Mouse (Mus musculus) frontal cortex, postnatal 14 days (tissue): ENCODE data around the gene Astn2.

ENCODE experiments used
- DNase-seq, 2 experiments: peaks; one replicate each; pipeline ENCODE4 v3.0.0; 2022; ENCODE audit warnings: low spot score in 2 of 2

Astn2 gene

DNA sequence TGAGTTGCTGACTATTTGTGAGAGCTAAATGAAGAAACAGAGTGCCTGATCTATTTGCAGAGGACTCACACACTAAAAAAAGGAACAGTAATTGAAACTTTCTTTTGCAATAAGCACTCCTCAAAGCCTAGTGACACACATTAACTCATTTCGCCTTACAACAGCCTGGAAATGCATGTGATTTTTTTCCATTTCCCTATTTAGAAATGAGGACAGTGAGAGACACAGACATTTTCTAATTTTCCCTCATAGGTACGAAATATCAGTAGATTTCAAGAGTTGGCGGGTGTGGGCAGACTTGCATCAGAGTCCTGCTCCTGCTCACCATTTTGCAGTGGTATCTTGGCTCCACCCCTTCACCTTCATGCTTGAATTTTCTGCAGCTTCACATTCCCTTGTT, 233.6 kb downstream of the Astn2 start:
- no peak for DNase-seq

DNA sequence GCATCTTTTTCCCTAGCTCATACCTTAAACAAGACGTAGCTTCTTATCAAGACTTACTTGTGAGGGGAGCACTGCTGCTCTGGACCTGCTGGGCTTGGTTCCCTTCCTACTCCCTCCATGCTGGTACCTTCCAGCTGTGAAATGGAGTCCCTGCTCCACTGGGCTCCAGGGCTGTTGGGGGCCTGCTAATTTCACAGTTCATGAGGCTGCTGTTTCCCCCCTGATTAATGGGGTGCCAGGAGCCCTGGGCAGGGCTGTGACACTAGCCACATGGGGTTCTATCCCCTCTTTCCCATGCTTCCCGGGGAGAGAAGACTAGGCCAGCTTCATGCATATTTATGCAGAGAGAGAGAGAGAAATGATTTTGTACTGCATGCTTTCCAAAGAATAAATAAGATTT, 234.9 kb downstream of the Astn2 start:
- DNase-seq = no peak

DNA sequence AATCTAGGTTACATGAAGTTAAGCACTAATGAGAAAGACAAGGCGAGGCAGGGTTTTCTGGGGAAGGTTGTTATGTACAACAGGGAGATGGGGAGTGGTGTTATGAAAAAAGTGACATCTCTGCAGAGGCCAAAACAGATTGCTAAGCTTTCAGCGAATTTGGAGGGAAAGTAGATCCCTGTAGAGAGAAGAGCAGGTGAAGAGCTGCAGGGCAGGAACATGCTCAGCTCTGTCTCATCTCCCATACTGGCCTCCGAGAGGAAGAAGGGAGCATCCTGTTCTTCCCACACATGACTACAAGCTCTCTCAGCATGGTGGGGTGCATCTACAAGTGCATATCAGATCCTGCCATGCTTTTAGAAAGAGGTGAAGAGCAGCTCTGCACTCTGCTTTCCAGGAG, 245.7 kb downstream of the Astn2 start:
- no peak for DNase-seq

DNA sequence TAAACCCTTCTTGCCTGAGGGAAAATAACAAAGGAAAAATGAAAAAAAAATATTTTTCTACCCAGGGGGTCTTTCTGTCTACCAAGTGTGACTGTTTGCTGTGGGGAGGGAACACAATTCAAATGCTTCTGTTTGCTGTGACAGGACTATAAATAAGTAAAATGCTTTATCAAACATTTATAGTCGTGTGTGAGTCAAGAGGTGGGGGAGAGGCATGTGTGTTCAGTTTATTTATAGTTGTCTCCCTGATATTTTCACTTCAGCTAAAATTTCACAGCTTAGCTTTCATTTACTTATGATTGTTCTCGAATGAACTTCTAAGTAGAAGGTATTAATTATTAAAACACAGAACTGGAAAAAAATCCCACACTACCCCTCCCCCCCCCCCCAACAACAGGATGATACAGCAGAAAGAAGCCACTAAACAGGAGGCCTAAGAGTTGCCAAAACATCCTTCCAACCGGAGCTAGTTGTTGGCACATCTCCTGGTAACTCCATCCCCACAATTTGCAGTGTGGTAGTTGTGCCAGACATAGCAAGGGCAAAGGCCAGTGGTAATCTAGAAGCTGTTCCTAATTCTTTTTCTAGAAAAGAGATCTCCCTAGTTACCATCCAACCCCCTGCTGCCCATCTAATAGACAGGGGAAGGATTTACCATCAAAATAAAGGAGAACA, 246.8 kb downstream of the Astn2 start:
- no peak for DNase-seq

DNA sequence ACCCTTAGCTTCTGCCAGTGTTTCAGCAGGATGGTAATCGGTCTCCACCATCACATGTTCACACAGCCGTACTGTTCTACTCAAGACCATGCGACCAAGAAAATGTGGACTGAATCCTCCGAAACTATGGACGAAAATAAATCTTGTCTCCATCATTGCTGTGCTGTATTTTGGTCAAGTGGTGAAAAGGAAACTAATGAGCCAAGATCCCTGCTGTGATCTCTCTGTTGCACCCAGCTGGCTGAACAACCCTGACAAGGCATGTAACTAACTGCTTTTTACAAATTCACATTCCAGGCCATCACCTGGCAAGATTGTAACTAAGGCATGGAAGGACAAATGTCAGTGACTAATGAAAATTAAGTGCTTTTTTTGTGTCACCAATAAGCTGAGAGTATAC, 257.9 kb downstream of the Astn2 start:
- no peak for DNase-seq

DNA sequence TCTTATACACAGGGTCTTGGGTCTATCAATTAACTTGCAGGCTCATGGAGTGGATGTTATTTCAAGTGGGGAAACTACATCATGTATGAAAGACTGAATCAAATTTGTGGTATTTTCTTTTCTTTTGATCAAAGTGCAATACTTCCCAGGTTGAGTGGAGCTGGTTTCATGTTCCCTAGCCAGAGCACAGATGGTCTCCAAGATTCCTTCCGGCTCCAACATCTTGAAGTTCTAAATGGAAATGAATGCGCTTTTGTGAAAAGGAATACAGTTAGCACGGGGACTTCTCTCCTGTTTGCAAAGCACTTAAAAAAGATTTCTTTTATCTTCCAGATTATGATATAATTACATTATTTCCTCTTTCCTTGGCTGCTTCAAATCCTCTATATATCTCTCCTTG, 278.2 kb downstream of the Astn2 start:
- DNase-seq = no peak

DNA sequence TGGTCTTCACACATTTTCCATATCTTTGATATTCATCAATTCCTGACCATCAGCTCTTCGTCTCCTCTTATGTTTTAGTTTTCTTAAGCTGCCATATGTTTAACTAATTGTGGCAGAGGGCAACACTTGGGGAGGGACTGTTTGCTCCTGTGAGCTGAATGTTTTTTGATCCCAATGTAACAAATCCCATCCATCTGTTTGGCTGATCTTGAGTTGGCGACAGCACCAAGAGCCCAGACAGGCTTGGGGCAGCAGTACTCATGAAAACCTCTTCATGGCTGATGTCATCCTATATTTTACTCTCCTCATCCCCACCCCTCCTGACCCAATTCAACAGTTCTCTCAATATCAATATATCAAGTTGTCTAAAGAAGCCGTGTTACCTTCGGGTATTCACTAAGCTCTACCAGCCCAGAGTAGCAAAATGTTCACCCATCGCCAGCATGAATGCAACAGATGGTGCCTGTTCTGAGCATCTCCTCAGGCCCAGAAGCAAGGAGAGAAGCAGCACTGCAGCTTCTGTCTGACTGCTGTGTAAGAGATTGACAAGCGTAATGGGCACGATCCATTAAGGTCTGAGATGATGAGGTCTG, 281.5 kb downstream of the Astn2 start:
- no peak for DNase-seq

DNA sequence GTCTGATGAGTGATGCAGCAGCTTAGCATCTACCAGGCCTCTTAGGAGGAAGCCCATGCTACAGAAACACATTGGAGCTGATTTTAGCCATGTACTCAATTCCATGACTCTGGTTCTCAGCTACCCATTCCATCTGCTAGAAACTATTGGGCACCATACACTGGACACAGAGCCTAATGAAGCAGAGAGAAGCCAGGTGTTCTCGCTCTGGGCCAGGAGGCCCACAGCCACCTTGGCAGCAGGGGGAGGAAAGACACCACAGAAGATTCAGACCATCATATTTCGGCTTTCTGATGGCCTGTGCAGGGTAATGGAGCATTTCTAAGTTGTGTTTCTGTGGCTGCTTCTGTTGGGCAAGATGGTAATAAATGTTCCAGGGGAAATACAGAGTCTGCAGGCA, 290.2 kb downstream of the Astn2 start:
- no peak for DNase-seq

DNA sequence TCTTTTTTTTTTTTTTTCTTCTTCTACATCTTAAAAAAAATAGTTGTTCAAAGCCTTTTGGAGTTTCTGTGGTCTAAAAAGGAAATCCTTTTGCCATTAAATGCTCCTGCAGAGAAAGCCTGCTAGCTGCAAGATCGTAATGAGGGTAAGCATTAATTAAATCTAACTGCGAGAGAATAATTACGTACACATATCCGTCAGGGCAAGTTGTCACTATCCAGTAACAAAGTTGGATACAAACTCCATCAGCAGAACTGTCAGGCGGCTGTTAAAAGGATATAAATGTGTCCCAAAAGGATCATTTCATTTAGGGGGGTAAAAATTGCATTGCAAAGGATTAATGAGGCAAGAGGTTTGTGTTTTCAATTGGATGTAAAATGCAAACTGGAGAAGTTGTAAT, 302.4 kb downstream of the Astn2 start:
- DNase-seq = no peak

DNA sequence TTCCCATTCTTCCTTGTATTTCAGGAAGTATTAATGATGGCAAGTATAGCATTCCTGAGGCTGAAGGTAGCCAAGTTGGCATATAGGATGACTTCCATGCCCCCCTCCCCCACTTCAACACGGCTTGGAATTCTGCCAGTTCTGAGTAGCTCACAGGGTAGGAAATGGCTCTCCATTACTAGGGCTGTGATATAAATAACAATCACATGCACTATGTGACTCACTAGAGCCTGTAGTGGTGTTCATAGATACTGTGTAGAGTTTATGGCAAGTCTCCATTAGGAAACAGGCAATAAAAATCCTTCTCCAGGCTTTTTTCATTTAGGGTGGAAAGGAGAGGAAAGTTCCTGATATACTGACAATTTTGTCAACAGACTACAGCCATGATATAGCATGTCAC, 306.8 kb downstream of the Astn2 start:
- no peak for DNase-seq

DNA sequence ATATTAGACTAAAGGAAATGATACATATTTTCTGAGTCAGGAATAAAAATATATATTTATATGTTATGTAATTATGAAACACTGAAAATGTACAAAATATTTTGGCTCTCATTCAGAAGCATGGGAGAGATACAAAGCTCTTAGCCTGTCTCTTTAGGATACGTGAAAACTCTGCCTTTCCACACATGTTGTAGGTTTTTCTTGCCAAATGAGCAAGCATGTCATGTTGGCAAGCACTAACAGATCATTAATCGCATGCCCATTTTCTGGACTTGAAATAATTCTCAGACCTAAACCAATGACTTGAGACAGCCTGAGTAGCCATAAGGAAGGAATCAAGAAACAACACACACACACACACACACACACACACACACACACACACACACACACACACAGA, 308.3 kb downstream of the Astn2 start:
- no peak for DNase-seq

DNA sequence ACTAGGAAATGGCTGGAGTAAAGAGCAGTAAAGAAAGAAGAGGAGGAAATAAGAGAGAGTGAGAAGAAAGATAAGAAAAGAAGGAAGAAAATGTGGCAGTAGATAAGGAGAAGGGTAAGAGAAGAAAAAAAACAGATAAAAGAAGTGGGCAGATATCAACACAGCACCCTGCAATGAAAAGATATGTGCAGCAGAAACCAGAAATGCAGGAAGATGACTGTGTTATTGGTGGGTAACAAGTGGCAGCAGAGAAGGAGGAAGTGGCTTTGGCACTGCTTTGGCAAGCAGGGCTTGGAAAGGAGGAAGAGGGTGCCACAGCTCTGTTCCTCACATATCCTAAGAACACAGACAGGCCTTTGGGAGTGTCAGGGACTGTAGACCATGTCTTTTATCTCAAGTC, 347.2 kb downstream of the Astn2 start:
- no peak for DNase-seq

DNA sequence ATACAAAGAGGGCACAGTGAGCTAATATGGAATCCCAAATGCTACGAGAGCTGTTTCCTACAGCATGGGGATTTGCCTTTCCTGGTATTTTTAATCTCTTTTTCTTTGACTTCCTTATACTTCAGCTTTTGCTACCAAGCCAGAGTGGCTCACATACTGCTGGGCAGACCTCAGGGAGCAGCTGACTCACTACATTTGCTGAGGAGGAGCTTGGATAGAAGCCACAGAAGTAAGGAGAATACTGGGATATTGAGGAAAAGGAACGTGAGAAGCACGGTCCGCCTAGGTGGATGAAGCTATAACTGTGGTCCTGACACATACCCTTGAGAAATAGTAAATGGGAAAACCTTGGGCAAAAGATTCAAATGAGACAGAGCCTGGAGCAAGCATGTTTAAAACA, 348.7 kb downstream of the Astn2 start:
- DNase-seq = no peak

DNA sequence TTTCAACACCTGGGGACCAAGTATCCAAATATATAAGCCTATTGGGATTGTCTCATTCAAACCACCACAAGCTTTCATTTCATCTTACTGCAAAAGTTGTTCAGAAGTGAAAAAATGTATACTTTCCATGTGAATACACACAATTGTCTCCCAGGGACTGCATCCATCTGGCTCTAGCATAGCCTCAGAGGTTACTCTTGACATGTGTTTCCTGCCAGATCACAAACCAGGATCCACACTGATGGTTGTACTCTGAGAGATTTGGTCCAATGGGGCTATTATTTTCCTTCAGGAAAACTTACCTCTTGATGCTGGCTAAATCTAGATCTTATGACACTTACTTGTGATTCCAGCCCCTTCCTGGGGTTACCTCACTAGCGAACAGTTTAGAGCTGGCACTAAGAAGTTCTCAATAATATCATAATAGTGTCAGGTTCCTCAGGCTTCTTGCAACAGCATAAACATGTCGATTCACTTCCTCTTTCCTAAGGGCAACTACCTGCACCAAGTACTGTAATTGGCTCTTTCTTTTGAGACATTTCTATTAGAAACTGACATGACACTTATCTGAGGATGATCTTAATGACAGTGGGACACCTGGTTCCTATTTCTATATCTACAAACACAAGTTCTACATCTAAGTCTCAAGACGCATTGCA, 361.3 kb downstream of the Astn2 start:
- DNase-seq = no peak

DNA sequence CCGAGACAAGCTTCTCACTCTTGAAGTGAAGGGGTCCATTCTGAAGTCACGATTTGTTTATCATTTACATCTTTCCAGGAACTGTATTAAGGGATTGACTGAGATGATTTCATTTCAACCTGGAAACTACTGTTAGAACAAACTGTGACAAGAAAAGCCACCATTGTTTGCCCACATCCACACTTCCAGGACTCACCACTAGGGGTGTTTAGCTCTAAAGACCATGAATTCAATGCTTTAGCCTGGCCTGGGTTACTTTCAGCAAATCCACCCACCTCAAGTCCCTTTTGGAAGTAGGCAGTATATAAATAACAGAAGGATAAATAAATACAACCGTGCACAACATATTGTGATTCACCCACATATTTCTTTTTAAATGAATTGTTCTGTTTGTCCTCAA, 370.6 kb downstream of the Astn2 start:
- DNase-seq = no peak

DNA sequence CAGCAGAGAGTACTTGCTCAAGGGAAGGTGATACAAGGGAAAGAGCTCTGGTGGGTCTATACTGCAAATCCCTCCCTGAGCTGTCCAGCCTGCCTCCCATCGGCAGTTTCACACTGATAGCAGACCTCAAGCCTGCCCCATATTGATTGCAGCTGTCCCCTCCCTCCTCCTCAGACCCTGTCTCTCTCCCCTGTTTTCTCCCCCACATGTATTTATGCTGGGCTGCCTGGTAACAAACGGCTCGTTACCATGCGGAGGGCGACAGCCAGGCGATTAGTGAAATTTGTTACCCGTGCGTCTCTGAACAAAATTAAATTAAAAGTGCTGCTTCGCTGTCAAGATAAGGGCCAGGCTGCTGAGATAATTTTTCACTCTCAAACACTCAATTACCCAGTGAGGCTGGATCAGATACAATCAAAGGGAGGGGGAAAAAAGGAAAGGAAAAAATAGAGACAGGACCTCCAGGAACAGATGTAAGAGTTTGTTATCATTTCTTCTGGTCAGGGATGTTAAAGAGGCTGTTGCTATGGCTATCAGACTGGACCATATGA, 373.0 kb downstream of the Astn2 start:
- no peak for DNase-seq

DNA sequence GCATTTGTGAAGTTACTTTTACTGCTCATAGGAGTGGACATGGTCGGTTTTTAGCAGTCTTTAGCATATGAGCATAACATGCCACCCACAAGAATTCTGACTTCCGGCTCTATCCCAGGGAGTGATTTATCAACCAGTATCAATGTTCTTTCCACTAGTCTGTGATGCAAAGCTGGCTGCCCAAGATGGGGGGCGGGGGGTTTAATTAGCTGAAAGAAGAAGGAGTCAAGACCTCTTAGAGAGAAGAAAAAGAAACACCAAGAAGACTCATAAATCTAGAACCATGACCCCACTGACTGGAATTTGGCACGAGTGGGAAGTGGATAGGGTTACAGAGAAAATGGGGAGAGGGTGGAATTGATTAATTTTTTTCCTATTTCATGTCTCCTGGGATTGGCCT, 374.5 kb downstream of the Astn2 start:
- no peak for DNase-seq

DNA sequence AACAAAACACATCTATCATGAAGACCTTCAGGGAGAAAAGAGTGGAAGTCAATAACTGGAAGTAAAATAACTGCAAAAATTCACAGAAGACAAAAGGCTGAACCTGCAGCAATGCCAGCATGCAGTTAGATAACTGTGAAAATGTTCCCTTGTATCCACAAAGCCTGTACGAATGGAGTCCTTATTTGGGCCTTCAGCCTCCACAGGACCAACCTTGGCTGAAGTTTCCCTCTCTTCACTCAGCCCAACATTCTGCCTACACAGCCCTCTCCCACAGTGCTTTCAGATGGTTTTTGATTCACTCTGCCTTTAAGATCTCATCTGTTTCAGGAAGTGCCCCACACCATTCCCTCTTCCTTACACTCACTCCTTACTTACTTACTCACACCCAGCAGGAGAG, 376.5 kb downstream of the Astn2 start:
- DNase-seq = no peak

DNA sequence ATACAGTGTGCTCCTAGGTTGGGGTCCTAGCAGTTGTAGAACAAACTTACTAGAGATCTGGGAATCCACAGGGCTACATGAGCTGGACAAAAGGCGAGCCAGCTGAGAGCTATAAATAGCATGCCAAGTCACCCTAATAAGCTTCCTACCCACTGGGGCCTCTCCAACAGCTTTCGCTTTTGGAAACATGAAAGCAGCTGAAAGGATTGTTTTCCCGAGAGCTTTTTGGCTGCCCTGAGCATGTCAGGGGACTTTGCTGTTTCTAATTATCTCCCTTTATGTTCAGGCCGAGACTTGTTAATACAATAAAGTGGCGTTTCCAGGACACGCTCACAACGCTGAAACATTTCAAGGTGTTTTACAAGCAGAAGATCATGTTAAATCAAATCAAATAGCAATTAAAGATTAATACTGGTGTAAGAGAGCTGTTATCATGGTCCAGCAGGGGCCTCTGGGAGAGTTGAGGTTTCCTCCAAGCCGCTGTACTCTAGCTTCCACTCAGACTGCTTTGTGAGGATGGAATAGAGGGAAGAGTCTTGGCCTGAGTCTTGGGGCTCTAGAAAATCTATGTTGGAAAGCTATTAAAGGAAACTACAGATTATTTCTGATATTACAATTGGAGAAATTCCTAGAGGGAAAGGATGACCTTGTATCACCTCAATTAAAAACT, 378.9 kb downstream of the Astn2 start:
- peak in 1 of 2 experiments; percentile 6 for DNase-seq

DNA sequence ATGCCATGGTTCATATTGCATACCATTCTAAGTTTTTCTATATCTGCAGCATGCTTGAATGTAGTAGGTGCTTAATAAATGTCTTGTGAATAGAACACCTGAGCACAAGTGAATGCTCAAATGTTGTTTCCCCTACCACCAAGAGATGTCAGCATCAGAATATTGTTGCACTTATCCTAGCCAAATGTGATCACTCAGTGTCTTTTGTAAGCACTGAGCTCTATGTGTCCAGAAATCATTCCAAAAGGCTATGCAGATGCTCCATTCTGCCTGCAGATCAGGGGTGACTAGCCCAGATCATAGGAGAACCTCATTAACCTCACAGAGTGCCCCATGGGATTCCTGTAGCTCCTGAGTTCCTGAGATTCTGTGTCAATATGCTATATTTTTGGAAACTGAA, 401.5 kb downstream of the Astn2 start:
- DNase-seq = no peak

DNA sequence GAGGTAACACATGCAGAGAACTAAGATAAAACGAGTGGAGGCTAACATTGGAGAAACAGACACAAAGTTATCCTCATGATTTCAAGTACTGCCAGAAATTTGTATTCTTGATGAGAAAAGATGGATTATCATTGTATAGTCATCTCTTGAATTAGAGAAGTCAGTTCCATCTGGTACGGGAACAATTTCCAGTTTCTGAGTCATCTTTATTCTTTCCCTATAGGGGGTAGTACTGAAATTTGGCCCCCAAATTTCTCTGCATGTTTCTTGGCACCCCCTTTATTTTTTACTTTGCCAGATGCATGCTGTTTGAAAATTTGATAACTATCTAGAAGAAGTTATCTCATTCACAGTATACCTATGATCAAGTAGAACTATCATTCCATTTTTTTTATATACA, 420.8 kb downstream of the Astn2 start:
- DNase-seq = no peak

DNA sequence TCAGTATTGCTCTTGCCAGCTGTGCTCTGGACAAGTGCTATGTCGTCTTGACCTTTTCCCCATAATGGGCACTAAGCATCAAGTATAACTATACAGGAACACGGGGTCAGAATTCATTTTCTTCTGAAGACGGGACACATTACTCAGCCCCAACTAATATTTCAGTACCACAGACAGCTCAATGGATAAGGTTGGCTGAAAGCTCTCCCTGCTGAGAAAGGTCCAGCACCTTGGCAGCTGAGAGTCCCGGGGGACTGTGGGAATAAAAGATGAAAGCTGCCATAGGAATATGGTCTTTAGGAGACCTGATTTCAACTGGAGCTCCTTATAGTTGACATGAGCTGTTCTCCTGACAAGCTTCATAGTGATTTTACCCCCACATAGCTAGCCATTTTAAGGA, 421.5 kb downstream of the Astn2 start:
- DNase-seq = no peak

DNA sequence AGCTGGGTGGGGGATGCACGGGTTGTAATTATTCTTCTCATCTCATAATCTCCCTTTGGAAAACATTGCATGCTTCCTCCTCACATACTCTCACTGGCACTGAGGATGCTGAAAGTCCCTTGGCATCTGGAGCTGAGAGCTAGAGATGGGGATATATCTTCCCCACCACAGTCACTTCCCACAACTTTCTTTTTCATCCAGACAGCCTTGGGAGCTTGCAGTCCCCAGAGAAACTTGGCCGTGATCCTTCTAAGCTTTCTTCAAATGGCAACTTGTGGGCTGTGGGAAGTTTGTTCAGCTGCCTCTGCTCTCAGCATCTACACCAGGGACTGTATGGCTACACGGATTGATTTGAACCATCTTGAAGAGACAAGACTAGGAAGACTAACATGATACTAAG, 428.2 kb downstream of the Astn2 start:
- DNase-seq = peak; percentile 16 to 42
